Mouse (Mus musculus): ENCODE measurements around the gene Sbk1.

Gene Sbk1

GRCm38 (mm10) chr7:126271712-126272683 lies at the start of gene Sbk1:
Sbk1 (plus strand) TSS chr7:126272619.
- DNase-seq: peak; percentile 94

- DNase-seq: no peak
These were observed 49.7 kb upstream of the Sbk1 start for GRCm38 (mm10) chr7:126222753-126223152.

- DNase-seq: no peak
These were observed 46.3 kb upstream of the Sbk1 start for GRCm38 (mm10) chr7:126226136-126226535.

GRCm38 (mm10) chr7:126230357-126231148 lies 41.9 kb upstream of the Sbk1 start:
- DNase-seq: peak; percentile 18

GRCm38 (mm10) chr7:126232345-126233071 lies 39.9 kb upstream of the Sbk1 start:
- no peak for DNase-seq

GRCm38 (mm10) chr7:126234611-126235010 lies 37.8 kb upstream of the Sbk1 start:
- peak; percentile 59 for DNase-seq

- peak; percentile 66 for DNase-seq
These were observed 36.2 kb upstream of the Sbk1 start for GRCm38 (mm10) chr7:126236083-126236793.

GRCm38 (mm10) chr7:126236794-126237192 lies 35.6 kb upstream of the Sbk1 start:
- DNase-seq: no peak

- DNase-seq: no peak
These were observed 31.5 kb upstream of the Sbk1 start for GRCm38 (mm10) chr7:126240814-126241360.

- no peak for DNase-seq
These were observed 28.2 kb upstream of the Sbk1 start for GRCm38 (mm10) chr7:126244168-126244750.

- no peak for DNase-seq
These were observed 24.3 kb upstream of the Sbk1 start for GRCm38 (mm10) chr7:126248088-126248487.

GRCm38 (mm10) chr7:126248641-126249141 lies 23.7 kb upstream of the Sbk1 start:
- no peak for DNase-seq

- no peak for DNase-seq
These were observed 23.3 kb upstream of the Sbk1 start for GRCm38 (mm10) chr7:126249146-126249545.

GRCm38 (mm10) chr7:126249986-126250385 lies 22.4 kb upstream of the Sbk1 start:
- DNase-seq: no peak

GRCm38 (mm10) chr7:126250481-126250880 lies 21.9 kb upstream of the Sbk1 start:
- DNase-seq: no peak

- DNase-seq: no peak
These were observed 20.7 kb upstream of the Sbk1 start for GRCm38 (mm10) chr7:126251698-126252097.

- DNase-seq: no peak
These were observed 20.2 kb upstream of the Sbk1 start for GRCm38 (mm10) chr7:126252230-126252629.

- DNase-seq: peak; percentile 74
These were observed 11.9 kb upstream of the Sbk1 start for GRCm38 (mm10) chr7:126260280-126261210.

GRCm38 (mm10) chr7:126261823-126262222 lies 10.6 kb upstream of the Sbk1 start:
- no peak for DNase-seq

GRCm38 (mm10) chr7:126263964-126264363 lies 8.5 kb upstream of the Sbk1 start:
- DNase-seq: no peak
